Comparison of ENCODE assay signal across 9 mouse cellular contexts in the genomic region with DNA sequence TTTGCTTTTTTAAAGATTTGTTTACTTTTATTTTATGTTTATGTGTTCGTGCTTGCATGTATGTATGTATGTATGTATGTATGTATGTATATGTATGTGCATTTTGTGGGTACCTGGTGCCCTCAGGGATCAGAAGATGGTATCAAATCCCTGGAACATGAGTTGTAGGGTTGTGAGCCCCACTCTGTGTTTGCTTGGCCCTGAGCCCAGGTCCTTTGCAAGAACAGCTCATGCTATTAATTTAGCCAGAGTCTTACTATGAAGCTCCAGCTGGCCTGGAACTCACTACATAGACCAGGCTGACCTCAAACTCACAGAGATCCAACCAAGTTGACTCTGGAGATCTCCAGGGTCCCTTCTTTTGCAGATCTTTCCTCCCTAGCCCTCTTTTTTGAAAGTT. TPM values are rescaled to one million over a fixed set of nuclear protein-coding genes. Genes with fewer than 3 reads are reported as not detected.
DNase-seq lines count a peak whose midpoint lies in the region; ATAC-seq and TF ChIP-seq lines count a peak whose summit lies in the region.
"Had no signal": no experiment of that assay in that cellular context is flagged by ENCODE, and none has a peak within 500 bp of the region (broad histone marks: within the 10 kb centered on the region; RNA-seq: fewer than 3 reads in every experiment).

No protein-coding gene starts in this region.

- H3K4me1 ChIP-seq in stomach, embryonic 16.5 days (ENCODE audit: control insufficient read depth, insufficient read depth, low read length): peaks cover 6% of the 10 kb centered on the region
- no peaks in the 10 kb centered on the region for H3K4me1 ChIP-seq in stomach, postnatal 0 days (replicated peaks; ENCODE audit: control insufficient read depth, insufficient read depth)
- H3K4me1 ChIP-seq in limb, embryonic 10.5 days: no peaks in the 10 kb centered on the region

- intact Hi-C loops in heart, postnatal 25 days (cut with DNase I): no loop called here

- no peak overlapping the region for H3K4me3 ChIP-seq in stomach, embryonic 16.5 days (replicated peaks; ENCODE audit: low read length)
- H3K4me3 ChIP-seq in stomach, postnatal 0 days (ENCODE audit: low read depth, low read length): no peak overlapping the region
- no peak overlapping the region for H3K4me3 ChIP-seq in limb, embryonic 10.5 days

- H3K4me2 ChIP-seq in stomach, embryonic 16.5 days (ENCODE audit: low read depth, low read length): no peak overlapping the region
- H3K4me2 ChIP-seq in stomach, postnatal 0 days (replicated peaks; ENCODE audit: low read depth): no peak overlapping the region
- H3K4me2 ChIP-seq: liver, embryonic 11.5 days had no signal

- H3K27ac ChIP-seq in stomach, embryonic 16.5 days (ENCODE audit: low read length): peak overlapping the region; percentile 53
- no peak overlapping the region for H3K27ac ChIP-seq in stomach, postnatal 0 days (replicated peaks)
- no peak overlapping the region for H3K27ac ChIP-seq in limb, embryonic 10.5 days

- no peaks in the 10 kb centered on the region for H3K9me3 ChIP-seq in stomach, embryonic 16.5 days (replicated peaks; ENCODE audit: control insufficient read depth, low read length)
- H3K9me3 ChIP-seq in stomach, postnatal 0 days (ENCODE audit: control insufficient read depth, low read length): no peaks in the 10 kb centered on the region
- no peaks in the 10 kb centered on the region for H3K9me3 ChIP-seq in limb, embryonic 10.5 days (replicated peaks)

- TF ChIP-seq EP300 in stomach, postnatal 0 days (optimal IDR thresholded peaks at IDR 0.05): no peak

- DNase-seq in cerebellum, postnatal 14 days: peak; percentile 70 to 74
- no peak for DNase-seq in cerebellum, adult 18-20 months
- DNase-seq in stomach, postnatal 0 days (ENCODE audit: low spot score): no peak
- peak; percentile 35 for DNase-seq in heart, postnatal 25 days (ENCODE audit: low spot score)
- DNase-seq in right cerebral cortex, postnatal 4 days: no peak
- DNase-seq in left cerebral cortex, adult 18-20 months (ENCODE audit: low spot score in 2 of 2): no peak
- DNase-seq in limb, embryonic 10.5 days (ENCODE audit: low spot score): no peak

- no peak overlapping the region for H3K9ac ChIP-seq in stomach, embryonic 16.5 days (ENCODE audit: low read length)
- no peak overlapping the region for H3K9ac ChIP-seq in stomach, postnatal 0 days (ENCODE audit: low read length)

- WGBS in stomach, embryonic 16.5 days: 68% methylated on average over 1 of the region's 1 CpGs
- WGBS in stomach, postnatal 0 days: 34% methylated on average over 1 of the region's 1 CpGs
- 78% methylated on average over 1 of the region's 1 CpGs for WGBS in limb, embryonic 10.5 days

- no peak for ATAC-seq in stomach, embryonic 16.5 days (ENCODE audit: insufficient read depth, low FRiP score)
- no peak for ATAC-seq in stomach, postnatal 0 days (ENCODE audit: low FRiP score, low TSS enrichment)

- H3K27me3 ChIP-seq in stomach, embryonic 16.5 days (ENCODE audit: control insufficient read depth, insufficient read depth, low read length): no peaks in the 10 kb centered on the region
- H3K27me3 ChIP-seq in stomach, postnatal 0 days (ENCODE audit: control insufficient read depth, insufficient read depth, low read length): no peaks in the 10 kb centered on the region
- H3K27me3 ChIP-seq in limb, embryonic 10.5 days (ENCODE audit: low read depth, poor library complexity, severe bottlenecking): no peaks in the 10 kb centered on the region

- no peaks in the 10 kb centered on the region for H3K36me3 ChIP-seq in stomach, embryonic 16.5 days (ENCODE audit: control insufficient read depth, insufficient read depth, low read length)
- no peaks in the 10 kb centered on the region for H3K36me3 ChIP-seq in stomach, postnatal 0 days (ENCODE audit: control insufficient read depth, insufficient read depth, low read length)
- no peaks in the 10 kb centered on the region for H3K36me3 ChIP-seq in limb, embryonic 10.5 days

- TF ChIP-seq CTCF in stomach, postnatal 0 days (IDR thresholded peaks at IDR 0.05; ENCODE audit: low read depth): no peak

RNA-seq across cellular contexts. Expression of a gene that starts 37.1 kb away (rescaled TPM):
- polyA plus RNA-seq in stomach, embryonic 16.5 days (2015; fragmentation: Nextera tagmentation; extraction: Ambion mirVana): 7.8 and 7.9 TPM in 2 replicates
- 10.3 and 11.7 TPM in 2 replicates for polyA plus RNA-seq in stomach, postnatal 0 days (2015; fragmentation: Nextera tagmentation; extraction: Ambion mirVana)
- total RNA-seq in heart, postnatal 25 days (2021): 10 to 100 TPM; 12.9 to 14.0 TPM
- 10 to 100 TPM; 77.4 to 92.7 TPM for total RNA-seq in left cerebral cortex, adult 18-20 months (2021)
- polyA plus RNA-seq in limb, embryonic 10.5 days (2016; fragmentation: Nextera tagmentation; extraction: Ambion mirVana): 7.9 and 8.9 TPM in 2 replicates

Comparison
In these comparisons a context has a peak if more than half of its experiments do, and no peak if none do; other contexts are left out.
1. DNase-seq: peak in cerebellum, postnatal 14 days (2 of 2) and heart, postnatal 25 days (single experiment); none in cerebellum, adult 18-20 months (0 of 2), stomach, postnatal 0 days (single experiment), right cerebral cortex, postnatal 4 days (single experiment), left cerebral cortex, adult 18-20 months (0 of 2) and limb, embryonic 10.5 days (single experiment).